Mouse (Mus musculus) limb, embryonic 12.5 days (tissue): Measurements from ENCODE around the gene Adh7. TPM values are rescaled to one million over a fixed set of nuclear protein-coding genes. Genes with fewer than 3 reads are reported as not detected.

Experiments
- ATAC-seq: fragments of 200-750 bp; cut with Nextera tagmentation; 2 replicates; pipeline ENCODE4 v1.8.0; 2017; ENCODE audit warnings: low read depth, moderate TSS enrichment; ENCODE audit not compliant: insufficient number of reproducible peaks, insufficient read depth, low FRiP score, low TSS enrichment
- H3K27ac ChIP-seq: fragments of 300-500 bp; sonication (generic); 2 replicates; pipeline ENCODE4 v1.5.1; 2016; ENCODE audit warnings: mild to moderate bottlenecking, moderate library complexity
- H3K27me3 ChIP-seq: fragments of 300-500 bp; sonication (generic); 2 replicates; pipeline ENCODE4 v1.6.1; 2016; ENCODE audit warnings: mild to moderate bottlenecking, moderate library complexity
- H3K36me3 ChIP-seq: fragments of 300-500 bp; sonication (generic); 2 replicates; pipeline ENCODE4 v1.6.1; 2016; ENCODE audit warnings: mild to moderate bottlenecking, moderate library complexity
- H3K4me1 ChIP-seq: fragments of 300-500 bp; sonication (generic); replicated peaks from 2 replicates; pipeline ENCODE4 v1.6.1; 2016
- H3K4me2 ChIP-seq: fragments of 300-500 bp; sonication (generic); 2 replicates; pipeline ENCODE4 v1.6.1; 2016; ENCODE audit warnings: mild to moderate bottlenecking, moderate library complexity
- H3K4me3 ChIP-seq: fragments of 300-500 bp; sonication (generic); replicated peaks from 2 replicates; pipeline ENCODE4 v1.5.1; 2016; ENCODE audit warnings: mild to moderate bottlenecking
- H3K9ac ChIP-seq: fragments of 300-500 bp; sonication (generic); replicated peaks from 2 replicates; pipeline ENCODE4 v1.6.1; 2016; ENCODE audit warnings: mild to moderate bottlenecking, moderate library complexity
- H3K9me3 ChIP-seq: fragments of 300-500 bp; sonication (generic); 2 replicates; pipeline ENCODE4 v1.6.1; 2016; ENCODE audit warnings: mild to moderate bottlenecking, moderate library complexity
- WGBS: fragments of 180-500 bp; shearing (Covaris S2); methylation state at CpG from one replicate; pipeline ENCODE4 v1.1.7; 2016; 5-methylcytosine and 5-hydroxymethylcytosine counted together
- polyA plus RNA-seq: library from polyadenylated mRNA; unstranded; fragments of >200 nt; fragmentation: Nextera tagmentation; extraction: Ambion mirVana; gene quantifications from 2 replicates; pipeline ENCODE4 v1.2.1, GENCODE M21; 2016

The Adh7 gene
- polyA plus RNA-seq, 1 experiment from 2014 or later: 0.20 TPM

DNA sequence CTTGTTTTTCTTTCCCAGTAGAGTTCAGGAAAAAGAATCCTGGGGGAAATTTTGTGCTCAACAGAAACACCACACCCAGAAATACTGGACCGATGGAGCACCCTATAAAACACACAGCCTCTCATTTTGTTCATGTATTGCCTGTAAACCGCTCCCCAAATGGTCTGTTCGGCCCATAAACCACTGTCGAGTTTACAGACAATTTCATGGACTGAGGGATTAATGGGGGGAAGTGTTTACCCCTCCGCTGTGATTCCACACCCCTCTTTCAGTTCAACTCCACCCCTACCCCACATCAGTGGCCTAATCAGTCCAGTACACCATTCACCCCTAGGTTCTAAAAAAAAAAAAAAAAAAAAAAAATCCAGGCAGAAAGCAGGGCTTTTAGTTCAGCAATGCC lies 23.4 kb downstream of the Adh7 start:
- no peak overlapping the region for H3K9ac ChIP-seq
- H3K4me3 ChIP-seq: no peak overlapping the region
- H3K27ac ChIP-seq: no peak overlapping the region
- no peaks in the 10 kb centered on the region for H3K36me3 ChIP-seq
- peak overlapping the region; percentile 21; the same call in 1 of the 2 replicates for H3K4me2 ChIP-seq
- 34% methylated on average over 5 of the region's 5 CpGs for WGBS
- ATAC-seq: peak; percentile 86
- H3K27me3 ChIP-seq: peaks cover 18% of the 10 kb centered on the region; the same call in 1 of the 2 replicates
- H3K4me1 ChIP-seq: peaks cover 34% of the 10 kb centered on the region
- no peaks in the 10 kb centered on the region for H3K9me3 ChIP-seq

DNA sequence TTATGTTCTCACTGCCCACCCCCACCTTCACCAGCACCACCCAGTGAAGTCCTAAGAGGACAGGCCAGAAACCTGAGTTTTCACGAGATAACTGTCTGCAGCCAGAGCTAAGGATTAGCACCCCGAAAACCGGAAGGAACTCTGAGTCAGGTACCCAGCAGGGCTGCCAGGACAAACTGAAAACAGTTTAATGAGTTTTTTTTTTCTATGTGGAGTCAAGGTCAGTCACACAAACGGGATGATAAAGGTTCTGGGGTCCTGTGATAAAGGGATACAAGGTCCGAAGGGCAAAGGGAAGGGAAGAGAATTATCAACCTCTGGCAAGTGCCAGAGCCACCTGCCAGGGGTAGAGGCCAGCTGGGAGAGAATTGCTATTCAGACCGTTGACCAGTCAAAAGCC lies 23.8 kb downstream of the Adh7 start:
- no peaks in the 10 kb centered on the region for H3K36me3 ChIP-seq
- H3K9me3 ChIP-seq: no peaks in the 10 kb centered on the region
- H3K27me3 ChIP-seq: peaks cover 18% of the 10 kb centered on the region; the same call in 1 of the 2 replicates
- ATAC-seq: no peak
- WGBS: 37% methylated on average over 6 of the region's 6 CpGs
- peaks cover 34% of the 10 kb centered on the region for H3K4me1 ChIP-seq
- H3K9ac ChIP-seq: no peak overlapping the region
- H3K27ac ChIP-seq: no peak overlapping the region
- H3K4me2 ChIP-seq: peak overlapping the region; percentile 21; the same call in 1 of the 2 replicates
- no peak overlapping the region for H3K4me3 ChIP-seq

DNA sequence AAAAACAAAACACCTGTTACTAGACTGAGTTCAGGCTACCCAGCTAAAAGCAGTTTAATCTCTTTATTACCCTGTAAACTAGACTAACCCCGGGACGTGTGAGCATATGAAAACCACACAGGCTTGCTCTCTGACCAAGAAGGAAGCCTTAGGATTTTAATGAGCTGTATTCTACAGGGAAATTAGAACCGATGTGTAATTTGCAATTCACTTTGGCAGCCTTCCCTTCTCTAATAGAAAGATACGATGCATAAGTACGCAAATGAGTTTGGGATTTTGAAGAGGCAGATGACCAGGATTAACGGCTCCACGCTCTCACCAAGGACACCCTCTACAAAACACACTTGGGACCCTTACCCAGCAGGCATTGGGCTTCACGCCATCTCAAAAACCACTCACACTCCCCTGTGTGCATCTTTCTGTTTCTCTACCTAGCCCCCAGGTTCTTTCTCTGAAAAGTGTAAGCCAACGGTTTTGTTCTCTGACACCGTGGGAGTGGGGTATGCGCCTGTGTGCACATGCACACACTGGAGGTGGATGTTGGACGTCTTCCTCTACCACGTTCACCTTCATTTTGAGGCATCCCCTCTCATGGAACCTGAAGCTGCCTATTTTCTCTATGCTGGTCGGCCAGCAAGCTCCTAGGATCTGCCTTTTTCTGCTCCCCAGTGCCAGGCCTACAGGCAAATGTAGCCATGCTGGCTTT lies 24.6 kb downstream of the Adh7 start:
- 56% methylated on average over 14 of the region's 14 CpGs for WGBS

DNA sequence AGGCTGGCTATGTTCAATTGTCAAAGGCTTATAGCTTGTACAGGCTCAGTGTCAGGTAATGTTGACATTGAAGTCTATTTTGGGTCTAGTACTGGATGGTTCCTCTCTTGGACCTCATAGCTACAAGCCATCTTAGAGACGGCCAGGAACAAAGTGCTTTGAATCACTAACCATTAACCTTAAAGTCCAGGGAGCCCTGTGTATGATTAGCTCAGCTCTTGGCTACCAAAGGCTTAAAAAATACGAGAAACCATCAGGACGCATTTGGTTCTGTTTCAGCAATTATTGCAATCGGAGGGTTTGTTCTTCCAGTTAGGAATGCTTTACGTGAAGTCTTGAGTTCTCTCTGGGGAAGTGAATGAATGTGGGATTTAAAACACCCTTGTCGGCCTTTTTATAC lies 25.4 kb downstream of the Adh7 start:
- H3K9me3 ChIP-seq: no peaks in the 10 kb centered on the region
- no peak overlapping the region for H3K4me3 ChIP-seq
- peaks cover 18% of the 10 kb centered on the region; the same call in 1 of the 2 replicates for H3K27me3 ChIP-seq
- ATAC-seq: no peak
- no peak overlapping the region for H3K9ac ChIP-seq
- WGBS: 71% methylated on average over 6 of the region's 6 CpGs
- no peak overlapping the region for H3K27ac ChIP-seq
- H3K4me1 ChIP-seq: peaks cover 34% of the 10 kb centered on the region
- no peak overlapping the region for H3K4me2 ChIP-seq
- H3K36me3 ChIP-seq: no peaks in the 10 kb centered on the region

More for the DNA sequence above, 24.6 kb downstream of the Adh7 start:
- H3K4me3 ChIP-seq: no peak overlapping the region
- no peak for ATAC-seq
- peaks cover 18% of the 10 kb centered on the region; the same call in 1 of the 2 replicates for H3K27me3 ChIP-seq
- H3K36me3 ChIP-seq: no peaks in the 10 kb centered on the region
- peaks cover 34% of the 10 kb centered on the region for H3K4me1 ChIP-seq
- H3K9me3 ChIP-seq: no peaks in the 10 kb centered on the region
- no peak overlapping the region; the same call in 1 of the 2 replicates for H3K4me2 ChIP-seq
- H3K9ac ChIP-seq: no peak overlapping the region
- no peak overlapping the region for H3K27ac ChIP-seq

DNA sequence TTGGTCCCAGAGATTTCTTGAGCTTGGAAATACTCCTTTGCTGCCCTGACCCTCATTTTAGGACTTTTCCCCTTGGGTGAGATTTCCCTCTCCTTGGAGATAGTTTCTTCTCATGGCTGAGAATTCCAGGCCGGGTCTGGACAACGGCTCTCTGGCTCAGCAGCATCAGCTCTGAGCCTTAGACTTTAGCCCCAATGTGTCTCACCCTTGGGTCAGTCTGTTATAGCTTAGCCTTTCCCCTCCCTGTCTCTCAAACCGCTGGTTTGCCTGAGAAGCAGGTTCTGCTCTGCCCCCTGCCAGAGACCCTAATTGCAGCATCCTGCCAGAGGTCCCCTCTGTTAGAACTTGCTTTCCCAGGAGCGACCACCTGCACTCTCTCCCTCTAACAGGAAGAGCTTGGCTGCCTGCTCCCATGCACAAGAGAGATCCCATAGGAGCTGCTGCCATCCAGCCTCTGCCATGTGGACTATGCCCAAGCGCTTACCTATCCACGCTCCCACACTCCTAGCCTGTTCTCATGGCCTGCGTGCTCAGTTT lies 26.8 kb downstream of the Adh7 start:
- peaks cover 11% of the 10 kb centered on the region; the same call in 1 of the 2 replicates for H3K27me3 ChIP-seq
- WGBS: 70% methylated on average over 7 of the region's 7 CpGs
- H3K4me3 ChIP-seq: no peak overlapping the region

DNA sequence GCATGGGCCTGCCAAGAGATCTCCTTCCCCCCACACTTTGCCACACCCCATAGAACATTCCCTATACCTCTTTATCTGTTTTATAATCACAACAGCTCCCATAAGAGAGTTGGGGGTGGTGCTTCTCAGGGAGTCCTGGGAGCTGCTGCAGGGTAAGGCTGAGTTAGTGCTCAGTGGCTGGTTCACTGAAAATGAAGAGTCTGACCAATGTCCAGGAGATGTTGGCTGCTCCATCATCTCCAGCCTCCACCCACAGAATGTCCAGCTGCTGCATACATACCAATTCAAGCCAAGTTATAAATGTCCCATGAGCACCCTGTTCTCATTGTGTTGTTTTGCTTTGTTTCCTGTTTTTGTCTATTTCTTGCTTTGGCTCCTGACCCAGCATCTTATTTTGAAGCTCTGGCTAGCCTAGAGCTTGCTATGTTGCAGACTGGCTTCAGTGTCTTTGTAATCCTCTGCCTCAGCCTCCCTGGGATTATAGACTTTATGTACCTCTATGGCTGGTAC lies 29.0 kb downstream of the Adh7 start:
- peaks cover 11% of the 10 kb centered on the region; the same call in 1 of the 2 replicates for H3K27me3 ChIP-seq
- H3K36me3 ChIP-seq: no peaks in the 10 kb centered on the region
- H3K9ac ChIP-seq: no peak overlapping the region
- no peaks in the 10 kb centered on the region for H3K9me3 ChIP-seq
- H3K4me3 ChIP-seq: no peak overlapping the region
- ATAC-seq: no peak
- no peak overlapping the region for H3K27ac ChIP-seq
- peaks cover 24% of the 10 kb centered on the region for H3K4me1 ChIP-seq
- H3K4me2 ChIP-seq: no peak overlapping the region

More for the DNA sequence above, 26.8 kb downstream of the Adh7 start:
- H3K9ac ChIP-seq: no peak overlapping the region
- H3K27ac ChIP-seq: no peak overlapping the region
- no peaks in the 10 kb centered on the region for H3K9me3 ChIP-seq
- no peak for ATAC-seq
- no peak overlapping the region for H3K4me2 ChIP-seq
- H3K36me3 ChIP-seq: no peaks in the 10 kb centered on the region
- H3K4me1 ChIP-seq: peaks cover 34% of the 10 kb centered on the region

DNA sequence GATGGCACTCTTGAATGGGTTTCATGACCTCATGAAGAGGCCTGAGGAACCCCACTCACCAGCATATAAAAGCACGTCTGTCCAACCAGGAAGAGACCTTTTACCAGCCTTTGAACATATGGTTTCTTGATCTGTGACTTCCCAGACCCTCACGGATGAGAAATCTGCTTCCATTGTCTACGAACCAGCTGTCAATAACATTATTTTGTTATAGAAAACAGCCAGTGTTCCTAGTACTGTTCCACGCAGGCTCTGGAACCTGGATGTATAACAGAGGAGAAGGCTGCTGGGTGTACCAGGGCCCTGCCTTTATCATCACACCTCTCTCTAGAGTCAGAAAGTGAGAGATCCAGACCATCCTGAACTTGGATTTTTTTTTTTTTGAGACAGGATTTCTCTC lies 29.7 kb downstream of the Adh7 start:
- Histone ChIP-seq H3K4me2 (no peak overlapping the region), H3K9me3 (no peaks in the 10 kb centered on the region), H3K27ac (no peak overlapping the region), H3K27me3 (peaks cover 11% of the 10 kb centered on the region; the same call in 1 of the 2 replicates), H3K4me3 (no peak overlapping the region), H3K36me3 (no peaks in the 10 kb centered on the region), H3K4me1 (peaks cover 22% of the 10 kb centered on the region), H3K9ac (no peak overlapping the region)
- no peak for ATAC-seq
- 83% methylated on average over 4 of the region's 4 CpGs for WGBS

DNA sequence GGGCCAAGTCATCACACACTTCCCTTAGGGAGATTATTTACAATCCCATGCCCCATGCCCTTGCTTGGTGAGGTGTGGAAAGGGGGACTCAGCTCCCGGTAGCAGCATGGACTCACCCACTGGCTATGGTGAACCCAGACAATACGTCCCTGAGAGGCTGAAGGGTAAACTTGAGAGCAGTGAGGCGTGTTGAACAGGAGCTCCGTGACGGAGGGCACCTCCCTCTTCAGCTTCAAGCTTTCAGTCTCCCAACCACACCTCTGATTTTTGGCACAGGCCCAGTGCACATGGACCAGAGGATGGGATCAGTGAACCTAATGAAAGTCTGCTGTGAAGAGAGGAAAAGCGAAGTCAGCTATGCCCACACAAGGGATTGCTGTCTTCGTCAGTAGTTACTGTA lies 30.5 kb downstream of the Adh7 start:
- H3K9ac ChIP-seq: no peak overlapping the region

DNA sequence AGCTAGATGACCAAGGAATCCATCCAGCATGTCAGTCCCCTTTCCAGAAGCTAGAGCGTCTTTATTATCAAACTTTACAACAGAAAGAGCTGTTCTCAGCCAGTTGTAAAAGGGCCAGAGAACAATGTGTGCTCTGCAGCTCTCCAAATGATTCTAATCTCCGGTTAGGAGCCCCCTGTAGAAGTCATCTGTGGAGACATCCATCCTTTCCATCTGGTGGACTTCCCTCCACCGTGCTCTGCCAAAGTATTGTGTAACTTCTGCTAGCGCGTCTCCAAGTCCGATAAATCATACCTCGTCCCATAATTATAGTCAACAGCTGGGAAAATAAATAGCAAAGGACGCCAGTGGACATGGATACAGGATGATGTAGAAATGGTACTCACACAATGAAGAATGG lies 31.2 kb downstream of the Adh7 start:
- Histone ChIP-seq H3K36me3 (no peaks in the 10 kb centered on the region), H3K4me1 (peaks cover 12% of the 10 kb centered on the region; the same call in 1 of the 2 replicates), H3K4me3 (no peak overlapping the region), H3K4me2 (no peak overlapping the region), H3K9ac (no peak overlapping the region), H3K27me3 (peaks cover 8% of the 10 kb centered on the region; the same call in 1 of the 2 replicates), H3K9me3 (no peaks in the 10 kb centered on the region), H3K27ac (no peak overlapping the region)
- no peak for ATAC-seq
- 88% methylated on average over 8 of the region's 8 CpGs for WGBS

More for the DNA sequence above, 30.5 kb downstream of the Adh7 start:
- no peak for ATAC-seq
- H3K27me3 ChIP-seq: peaks cover 11% of the 10 kb centered on the region; the same call in 1 of the 2 replicates
- H3K4me2 ChIP-seq: no peak overlapping the region
- H3K4me1 ChIP-seq: peaks cover 19% of the 10 kb centered on the region; the same call in 1 of the 2 replicates
- no peak overlapping the region for H3K4me3 ChIP-seq
- 84% methylated on average over 7 of the region's 7 CpGs for WGBS
- H3K36me3 ChIP-seq: no peaks in the 10 kb centered on the region
- H3K27ac ChIP-seq: no peak overlapping the region
- H3K9me3 ChIP-seq: no peaks in the 10 kb centered on the region

DNA sequence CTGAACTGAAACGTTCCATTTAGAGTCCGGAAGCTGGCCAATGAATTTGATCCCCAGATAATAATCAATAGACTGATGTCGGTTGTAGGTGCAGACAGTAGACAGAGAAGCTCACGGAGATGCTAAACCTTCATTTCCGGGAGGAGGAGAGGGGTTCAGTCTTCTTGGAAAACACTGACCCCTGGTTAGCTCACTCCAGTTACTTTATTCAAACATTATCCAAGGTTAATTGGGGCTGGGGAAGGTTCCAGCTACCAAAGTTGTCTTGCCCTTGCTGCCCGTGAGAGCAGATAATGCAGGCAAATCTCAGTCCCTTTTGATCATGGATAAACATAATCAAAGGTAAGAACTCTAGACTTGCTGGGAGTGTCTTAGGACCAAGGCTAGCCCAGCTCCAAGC lies 33.6 kb downstream of the Adh7 start:
- H3K4me3 ChIP-seq: no peak overlapping the region
- no peaks in the 10 kb centered on the region for H3K9me3 ChIP-seq
- H3K27me3 ChIP-seq: no peaks in the 10 kb centered on the region
- 86% methylated on average over 6 of the region's 6 CpGs for WGBS
- H3K36me3 ChIP-seq: no peaks in the 10 kb centered on the region
- peaks cover 8% of the 10 kb centered on the region; the same call in 1 of the 2 replicates for H3K4me1 ChIP-seq
- H3K4me2 ChIP-seq: no peak overlapping the region
- no peak overlapping the region for H3K9ac ChIP-seq
- H3K27ac ChIP-seq: no peak overlapping the region
- no peak for ATAC-seq

DNA sequence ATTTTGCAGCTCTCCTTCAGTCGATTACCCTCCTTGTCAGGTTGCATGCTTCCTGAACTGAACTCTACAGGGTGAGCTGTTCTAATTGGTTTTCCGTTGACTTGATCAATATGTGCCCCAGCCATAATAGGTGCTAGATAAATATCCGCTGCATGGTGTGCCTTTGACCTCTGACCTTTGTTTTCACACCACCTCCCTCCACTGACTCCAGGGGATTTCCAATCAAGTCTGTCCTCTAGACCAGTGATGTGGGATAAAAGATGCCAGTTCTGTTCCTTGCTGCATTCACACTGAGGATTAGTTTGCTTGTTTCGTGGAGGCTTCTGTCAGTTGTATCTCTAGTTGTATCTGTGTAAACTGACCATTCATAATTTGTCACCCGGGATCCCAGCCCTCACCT lies 36.6 kb downstream of the Adh7 start:
- ATAC-seq: no peak
- H3K4me2 ChIP-seq: no peak overlapping the region
- H3K27ac ChIP-seq: no peak overlapping the region
- no peaks in the 10 kb centered on the region for H3K36me3 ChIP-seq
- 62% methylated on average over 5 of the region's 5 CpGs for WGBS
- H3K4me3 ChIP-seq: no peak overlapping the region
- no peak overlapping the region for H3K9ac ChIP-seq
- peaks cover 8% of the 10 kb centered on the region; the same call in 1 of the 2 replicates for H3K4me1 ChIP-seq
- H3K9me3 ChIP-seq: no peaks in the 10 kb centered on the region
- 0 out of 2 replicates have a peak, but pooled peaks cover 2% of the 10 kb centered on the region for H3K27me3 ChIP-seq
